Mouse (Mus musculus): ENCODE data around the gene Apbb1. TPM values are rescaled to one million over a fixed set of nuclear protein-coding genes. Genes with fewer than 3 reads are reported as not detected.

The Apbb1 gene
- total RNA-seq, 1 experiment, result 19.9 TPM

GRCm38 (mm10) chr7:105519336-105519735 lies 62.1 kb downstream of the Apbb1 start:
- DNase-seq (ENCODE audit: low read depth, low spot score), result no peak
- Histone ChIP-seq H3K9me3 (ENCODE audit: control insufficient read depth, insufficient read depth, low read depth, low read length) (no peaks in the 10 kb centered on the region), H3K9ac (ENCODE audit: insufficient read depth, low read depth, low read length, poor library complexity, severe bottlenecking) (no peak overlapping the region), H3K36me3 (ENCODE audit: control insufficient read depth, insufficient read depth, low read length, poor library complexity, severe bottlenecking) (no peaks in the 10 kb centered on the region), H3K4me1 (ENCODE audit: control insufficient read depth in 2 of 2, insufficient read depth in 2 of 2, low read length in 2 of 2, poor library complexity in 1 of 2) (no peaks in the 10 kb centered on the region), H3K4me3 (ENCODE audit: insufficient read depth in 1 of 2, low read depth in 1 of 2, low read length in 2 of 2, poor library complexity in 1 of 2, severe bottlenecking in 1 of 2) (no peak overlapping the region), H3K27ac (ENCODE audit: insufficient read depth, low read depth, low read length, poor library complexity, severe bottlenecking) (no peak overlapping the region)
- TF ChIP-seq CHD2 (IDR thresholded peaks at IDR 0.05; ENCODE audit: low read depth, low read length) (no peak), ZC3H11A (IDR thresholded peaks at IDR 0.05; ENCODE audit: borderline replicate concordance, low read depth, low read length) (no peak), MAFK (IDR thresholded peaks at IDR 0.05; ENCODE audit: insufficient read depth, low read depth, low read length) (no peak), ZNF384 (IDR thresholded peaks at IDR 0.05; ENCODE audit: low read depth, low read length) (no peak), HCFC1 (IDR thresholded peaks at IDR 0.05; ENCODE audit: borderline replicate concordance, insufficient read depth, low read length) (no peak)
- in situ Hi-C loops (cut with MboI; ENCODE audit: low sequenced_read_pairs in 2 of 2, unreplicated experiment in 2 of 2), result loop anchor here (10.0 to 25.0 kb wide), 2 partner anchors 65 to 332 kb away; partner anchors contain the start of gene Olfr685 (in 1 of the 2)

- in situ Hi-C loops (cut with MboI; ENCODE audit: low sequenced_read_pairs in 2 of 2, unreplicated experiment in 2 of 2), result loop anchor here (10.0 to 25.0 kb wide), 2 partner anchors 62 to 330 kb away; partner anchors contain the start of gene Olfr685 (in 1 of the 2)
- DNase-seq (ENCODE audit: low read depth, low spot score), result no peak
Measured at GRCm38 (mm10) chr7:105516669-105517360, 64.6 kb downstream of the Apbb1 start.

DNA sequence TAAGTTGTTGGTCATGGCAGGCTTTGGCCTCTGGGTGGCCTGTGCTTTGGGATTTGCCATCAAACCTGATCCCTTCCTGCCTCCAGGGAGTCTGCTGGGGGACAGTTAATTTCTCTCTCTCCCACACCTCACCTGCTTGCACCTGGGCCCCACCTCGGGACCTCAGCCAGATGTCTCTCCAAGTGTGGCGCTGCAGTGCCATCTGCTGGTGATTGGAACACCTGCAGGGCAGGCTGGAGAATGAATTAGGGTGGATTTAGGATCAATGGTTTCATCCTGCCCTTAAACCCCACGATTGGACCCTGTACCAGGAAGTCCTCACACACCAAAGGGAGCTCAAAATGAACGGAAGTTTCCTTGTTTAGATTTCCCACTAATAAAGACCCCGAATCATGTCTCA lies 66.3 kb downstream of the Apbb1 start:
- DNase-seq (ENCODE audit: low read depth, low spot score), result peak; percentile 63
- Histone ChIP-seq H3K36me3 (ENCODE audit: control insufficient read depth, insufficient read depth, low read length, poor library complexity, severe bottlenecking) (no peaks in the 10 kb centered on the region), H3K9me3 (ENCODE audit: control insufficient read depth, insufficient read depth, low read depth, low read length) (no peaks in the 10 kb centered on the region), H3K4me1 (ENCODE audit: control insufficient read depth in 2 of 2, insufficient read depth in 2 of 2, low read length in 2 of 2, poor library complexity in 1 of 2) (no peaks in the 10 kb centered on the region), H3K9ac (ENCODE audit: insufficient read depth, low read depth, low read length, poor library complexity, severe bottlenecking) (no peak overlapping the region), H3K4me3 (ENCODE audit: insufficient read depth in 1 of 2, low read depth in 1 of 2, low read length in 2 of 2, poor library complexity in 1 of 2, severe bottlenecking in 1 of 2) (no peak overlapping the region), H3K27ac (ENCODE audit: insufficient read depth, low read depth, low read length, poor library complexity, severe bottlenecking) (no peak overlapping the region)
- in situ Hi-C loops (cut with MboI; ENCODE audit: low sequenced_read_pairs in 2 of 2, unreplicated experiment in 2 of 2), result loop anchor here (10.0 to 25.0 kb wide), 2 partner anchors 60 to 328 kb away; partner anchors contain the start of gene Olfr685 (in 1 of the 2)
- TF ChIP-seq CHD2 (IDR thresholded peaks at IDR 0.05; ENCODE audit: low read depth, low read length) (no peak), ZC3H11A (IDR thresholded peaks at IDR 0.05; ENCODE audit: borderline replicate concordance, low read depth, low read length) (peak; percentile 93)

More at GRCm38 (mm10) chr7:105516669-105517360, 64.6 kb downstream of the Apbb1 start:
- no peak overlapping the region for H3K27ac ChIP-seq (ENCODE audit: insufficient read depth, low read depth, low read length, poor library complexity, severe bottlenecking)
- H3K9me3 ChIP-seq (ENCODE audit: control insufficient read depth, insufficient read depth, low read depth, low read length), result no peaks in the 10 kb centered on the region
- no peaks in the 10 kb centered on the region for H3K4me1 ChIP-seq (ENCODE audit: control insufficient read depth in 2 of 2, insufficient read depth in 2 of 2, low read length in 2 of 2, poor library complexity in 1 of 2)
- no peak overlapping the region for H3K9ac ChIP-seq (ENCODE audit: insufficient read depth, low read depth, low read length, poor library complexity, severe bottlenecking)
- H3K36me3 ChIP-seq (ENCODE audit: control insufficient read depth, insufficient read depth, low read length, poor library complexity, severe bottlenecking), result no peaks in the 10 kb centered on the region
- TF ChIP-seq MAFK (IDR thresholded peaks at IDR 0.05; ENCODE audit: insufficient read depth, low read depth, low read length) (no peak), ZC3H11A (IDR thresholded peaks at IDR 0.05; ENCODE audit: borderline replicate concordance, low read depth, low read length) (no peak)
- H3K4me3 ChIP-seq (ENCODE audit: insufficient read depth in 1 of 2, low read depth in 1 of 2, low read length in 2 of 2, poor library complexity in 1 of 2, severe bottlenecking in 1 of 2), result no peak overlapping the region

DNA sequence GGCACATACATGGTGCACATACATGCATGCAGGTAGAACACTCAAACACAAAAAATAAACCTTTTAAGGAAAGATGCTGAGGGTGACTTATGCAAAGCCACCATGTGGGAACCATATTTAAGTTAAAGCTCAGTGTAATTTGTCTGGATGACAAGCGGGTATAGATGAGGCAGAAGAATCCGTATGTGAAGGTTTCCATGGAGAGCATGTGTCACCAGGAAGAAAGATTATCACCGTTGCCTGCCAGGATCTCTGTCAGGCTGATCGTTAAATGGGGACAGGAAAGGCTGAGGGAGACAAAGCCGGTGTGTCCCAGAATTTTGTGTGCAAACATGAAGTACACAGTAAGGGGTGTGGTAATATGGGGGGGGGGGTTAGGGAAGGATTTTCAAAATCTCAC lies 66.9 kb downstream of the Apbb1 start:
- Histone ChIP-seq H3K9ac (ENCODE audit: insufficient read depth, low read depth, low read length, poor library complexity, severe bottlenecking) (no peak overlapping the region), H3K27ac (ENCODE audit: insufficient read depth, low read depth, low read length, poor library complexity, severe bottlenecking) (no peak overlapping the region), H3K36me3 (ENCODE audit: control insufficient read depth, insufficient read depth, low read length, poor library complexity, severe bottlenecking) (no peaks in the 10 kb centered on the region), H3K4me1 (ENCODE audit: control insufficient read depth in 2 of 2, insufficient read depth in 2 of 2, low read length in 2 of 2, poor library complexity in 1 of 2) (no peaks in the 10 kb centered on the region), H3K9me3 (ENCODE audit: control insufficient read depth, insufficient read depth, low read depth, low read length) (no peaks in the 10 kb centered on the region), H3K4me3 (ENCODE audit: insufficient read depth in 1 of 2, low read depth in 1 of 2, low read length in 2 of 2, poor library complexity in 1 of 2, severe bottlenecking in 1 of 2) (no peak overlapping the region)
- in situ Hi-C loops (cut with MboI; ENCODE audit: low sequenced_read_pairs in 2 of 2, unreplicated experiment in 2 of 2), result loop anchor here (10.0 to 25.0 kb wide), 2 partner anchors 60 to 327 kb away; partner anchors contain the start of gene Olfr685 (in 1 of the 2)
- no peak for TF ChIP-seq CHD2 (IDR thresholded peaks at IDR 0.05; ENCODE audit: low read depth, low read length)
- TF ChIP-seq HCFC1 (IDR thresholded peaks at IDR 0.05; ENCODE audit: borderline replicate concordance, insufficient read depth, low read length), result no peak
- TF ChIP-seq ZNF384 (IDR thresholded peaks at IDR 0.05; ENCODE audit: low read depth, low read length), result no peak
- no peak for TF ChIP-seq MAFK (IDR thresholded peaks at IDR 0.05; ENCODE audit: insufficient read depth, low read depth, low read length)
- no peak for TF ChIP-seq ZC3H11A (IDR thresholded peaks at IDR 0.05; ENCODE audit: borderline replicate concordance, low read depth, low read length)
- DNase-seq (ENCODE audit: low read depth, low spot score), result no peak
